Mouse (Mus musculus) gastrocnemius, postnatal 4 days (tissue): ENCODE results near the gene Vmn2r116. TPM values are rescaled to one million over a fixed set of nuclear protein-coding genes. Genes with fewer than 3 reads are reported as not detected.
"Not testable (repeated sequence)": the region's sequence is repeated elsewhere in the genome, so short reads cannot be mapped to it uniquely, and the experiment has no call there.

Experiments
- DNase-seq, 2 experiments: peaks; one replicate each; pipeline ENCODE4 v3.0.0; 2021 to 2022; ENCODE audit warnings: low spot score in 2 of 2, mixed read lengths in 2 of 2
- long read RNA-seq, 2 experiments: library from polyadenylated mRNA; stranded (forward); transcript quantifications; one replicate each; pipeline ENCODE4 v2.0.0; 2021
- total RNA-seq, 2 experiments: library from RNA; stranded (reverse); gene quantifications; 2 replicates each; pipeline ENCODE4 v1.2.3; 2021

The Vmn2r116 gene
- not detected for total RNA-seq
- long read RNA-seq, experiment 1 = 0 reads
- long read RNA-seq, experiment 2 = 0 reads

- DNase-seq = not testable (repeated sequence)
Measured at GRCm38 (mm10) chr17:23384304-23384703, at the start of gene Vmn2r116. Gene Vmn2r116, plus strand, starts transcription at chr17:23384604.

GRCm38 (mm10) chr17:23343441-23343840, 41.0 kb upstream of the Vmn2r116 start, which contains the start of gene Vmn2r115:
Gene Vmn2r115, plus strand, starts transcription at chr17:23343741.
- DNase-seq = not testable (repeated sequence)

- DNase-seq = no peak
Measured at GRCm38 (mm10) chr17:23351644-23352043, 32.8 kb upstream of the Vmn2r116 start.

GRCm38 (mm10) chr17:23433150-23433679, 48.8 kb downstream of the Vmn2r116 start:
- no peak for DNase-seq

Other genes with a start within 250 kb of the Vmn2r116 start
- 1 to 10 TPM; 5.0 to 7.1 TPM for gene Zfp40, start 191.4 kb upstream of the Vmn2r116 start, total RNA-seq
- gene Vmn2r114, start 72.1 kb upstream of the Vmn2r116 start, total RNA-seq = not detected
- gene Vmn2r115, start 40.9 kb upstream of the Vmn2r116 start, total RNA-seq = not detected
- not detected for gene Vmn2r117, start 95.1 kb downstream of the Vmn2r116 start, total RNA-seq
- gene Zfp213, start 179.6 kb downstream of the Vmn2r116 start, total RNA-seq = 1 to 10 TPM; 4.7 to 5.3 TPM
- gene Zfp13, start 214.9 kb downstream of the Vmn2r116 start, total RNA-seq = 1 to 10 TPM; 8.3 to 9.9 TPM
- not detected for gene Zscan10, start 216.3 kb downstream of the Vmn2r116 start, total RNA-seq